Mouse (Mus musculus) spleen, postnatal 4 days (tissue): ENCODE data around the gene Rcbtb2.

Source experiments
- DNase-seq, 2 experiments: peaks; one replicate each; pipeline ENCODE4 v3.0.0; 2022; ENCODE audit warnings: low spot score in 2 of 2

The Rcbtb2 gene

DNA sequence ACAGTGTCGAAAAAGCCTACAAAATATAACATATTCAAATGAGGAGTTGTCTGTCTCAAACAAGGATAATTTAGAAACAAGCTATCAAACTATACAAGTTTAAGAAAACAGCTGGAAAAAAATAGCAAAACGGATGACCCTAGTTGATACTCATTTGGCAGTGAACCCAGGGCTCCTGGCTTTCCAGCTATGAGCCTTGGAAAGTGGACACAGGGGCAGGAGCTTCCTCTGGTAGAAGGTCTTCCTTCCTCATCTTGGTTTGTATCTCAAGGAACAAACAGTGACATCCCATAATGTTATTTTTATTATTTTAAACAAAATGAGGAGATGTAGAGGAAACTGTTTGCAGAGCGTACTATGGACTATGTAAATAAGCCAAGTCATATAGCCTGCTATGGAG, 25.3 kb downstream of the Rcbtb2 start:
- DNase-seq = no peak

- DNase-seq = no peak
Measured at GRCm38 (mm10) chr14:73161303-73161702, 38.5 kb downstream of the Rcbtb2 start.

DNA sequence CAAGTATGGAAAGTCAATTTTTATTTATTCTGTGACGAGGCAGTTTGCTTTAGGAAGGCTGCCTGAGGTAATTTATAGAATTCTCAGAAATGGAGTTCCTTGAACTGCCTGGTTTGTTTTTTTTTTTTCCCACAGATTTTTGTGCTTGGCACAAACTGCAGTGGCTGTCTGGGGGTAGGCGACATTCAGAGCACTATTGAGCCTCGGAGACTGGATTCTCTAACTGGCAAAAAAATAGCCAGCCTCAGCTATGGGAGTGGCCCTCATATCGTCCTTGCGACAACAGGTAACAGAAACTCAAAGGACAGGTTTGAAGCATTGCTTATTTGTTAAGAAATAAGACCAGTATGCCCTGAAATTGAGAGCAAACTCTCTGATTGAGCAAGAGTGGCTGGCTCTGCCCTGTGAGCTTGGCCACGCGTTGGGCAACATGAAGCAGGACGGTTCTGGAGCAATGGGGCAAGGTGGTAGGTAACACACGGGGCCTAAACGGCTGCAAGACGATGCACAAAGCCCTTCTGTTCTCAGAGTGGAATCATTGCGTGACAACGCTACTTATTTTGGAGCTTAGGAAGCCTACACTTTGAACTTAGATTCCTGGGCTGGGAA, 39.5 kb downstream of the Rcbtb2 start:
- DNase-seq = no peak

- DNase-seq = no peak
Measured at GRCm38 (mm10) chr14:73163363-73163998, 40.6 kb downstream of the Rcbtb2 start.

DNA sequence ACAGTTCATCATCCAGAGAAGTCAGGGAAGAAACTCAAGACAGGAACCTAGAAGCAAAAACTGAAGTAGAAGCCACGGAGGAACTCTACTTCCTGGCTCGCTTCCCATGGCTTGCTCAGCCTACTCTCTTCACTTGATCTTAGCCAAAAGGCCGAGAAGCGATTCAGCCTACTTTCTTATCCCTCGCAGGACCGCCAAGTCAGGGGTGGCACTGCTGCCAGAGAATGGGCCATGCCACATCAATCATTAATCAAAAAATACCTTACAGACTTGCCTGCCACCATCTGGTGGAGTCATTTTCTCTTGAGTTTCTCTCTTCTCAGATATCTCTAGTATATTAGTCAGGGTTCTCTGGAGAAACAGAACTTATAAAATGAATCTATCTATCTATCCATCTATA, 42.3 kb downstream of the Rcbtb2 start:
- no peak for DNase-seq

- no peak for DNase-seq
Measured at GRCm38 (mm10) chr14:73168605-73169004, 45.8 kb downstream of the Rcbtb2 start.

DNA sequence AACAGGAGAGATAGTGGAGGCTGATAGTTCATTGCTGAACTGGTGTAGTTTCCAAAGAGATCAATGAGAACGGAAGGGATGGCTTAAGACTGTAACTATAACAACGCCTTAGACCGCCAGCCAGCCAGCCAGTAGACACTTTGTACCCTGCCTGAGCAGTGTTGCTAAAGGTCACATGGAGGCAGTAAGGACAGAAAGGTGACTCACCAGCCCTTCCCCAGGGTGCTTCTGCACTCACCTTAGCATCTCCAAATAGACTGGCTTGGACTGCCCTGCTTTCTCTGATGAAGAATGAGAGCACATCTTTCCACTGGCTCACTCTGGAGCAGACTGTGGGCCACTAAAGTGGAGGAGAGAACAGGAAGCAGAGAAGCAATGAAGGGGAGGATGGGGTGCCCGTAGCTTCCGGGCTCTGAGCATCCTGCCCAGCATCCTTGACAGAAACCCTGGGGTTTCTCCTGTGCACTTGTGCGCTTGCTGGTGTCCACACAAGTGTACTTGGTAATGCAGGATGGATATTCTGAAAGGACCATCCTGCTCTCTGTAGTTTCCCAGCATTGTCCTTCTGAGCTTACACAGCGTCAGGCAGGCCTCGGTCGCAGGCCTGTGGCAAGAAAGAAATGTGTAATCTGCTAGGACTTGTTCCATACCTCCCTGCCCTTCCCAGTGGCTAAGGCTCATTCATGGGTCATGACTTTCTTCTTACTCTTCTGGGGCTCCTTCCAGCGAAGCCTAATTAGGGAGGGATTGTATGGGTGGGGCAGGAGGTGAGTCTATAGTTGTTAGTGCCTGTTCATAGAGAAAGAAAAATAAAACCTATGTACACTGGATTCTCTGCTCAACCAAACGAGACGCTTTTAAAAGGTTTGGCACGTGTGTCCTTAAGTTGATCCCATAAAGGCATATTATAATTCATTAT, 47.3 kb downstream of the Rcbtb2 start:
- DNase-seq = no peak

- peak in 1 of 2 experiments; percentile 49 for DNase-seq
Measured at GRCm38 (mm10) chr14:73172196-73173011, 49.6 kb downstream of the Rcbtb2 start.

GRCm38 (mm10) chr14:73173662-73174061, 50.8 kb downstream of the Rcbtb2 start:
- DNase-seq = peak in 1 of 2 experiments; percentile 57

- peak in 1 of 2 experiments; percentile 24 for DNase-seq
Measured at GRCm38 (mm10) chr14:73174091-73174995, 51.5 kb downstream of the Rcbtb2 start.

GRCm38 (mm10) chr14:73175031-73175430, 52.2 kb downstream of the Rcbtb2 start:
- DNase-seq = no peak

GRCm38 (mm10) chr14:73175814-73176213, 53.0 kb downstream of the Rcbtb2 start:
- no peak for DNase-seq

DNA sequence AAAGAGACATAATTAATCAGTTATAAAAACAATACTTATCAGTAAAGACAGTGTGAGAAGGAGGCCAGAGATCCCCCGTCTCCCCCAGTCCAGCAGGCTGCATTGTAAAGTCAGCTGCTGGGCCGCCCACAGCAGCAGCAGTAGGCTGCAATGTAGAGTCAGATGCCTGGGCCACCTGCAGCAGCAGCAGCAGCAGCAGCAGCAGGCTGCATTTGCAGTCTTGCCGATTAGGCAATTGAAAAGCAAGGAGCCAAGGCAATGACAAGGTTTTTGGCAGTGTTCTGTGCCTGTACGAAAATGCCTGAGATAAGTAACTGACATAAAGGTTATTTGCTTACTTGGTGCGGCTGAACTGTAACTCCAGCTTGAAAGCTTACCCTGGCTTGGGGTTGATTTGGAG, 53.4 kb downstream of the Rcbtb2 start:
- no peak for DNase-seq

- DNase-seq = no peak
Measured at GRCm38 (mm10) chr14:73177961-73178360, 55.1 kb downstream of the Rcbtb2 start.

- no peak for DNase-seq
Measured at GRCm38 (mm10) chr14:73179221-73179681, 56.4 kb downstream of the Rcbtb2 start.

GRCm38 (mm10) chr14:73180671-73181070, 57.8 kb downstream of the Rcbtb2 start:
- DNase-seq = no peak

DNA sequence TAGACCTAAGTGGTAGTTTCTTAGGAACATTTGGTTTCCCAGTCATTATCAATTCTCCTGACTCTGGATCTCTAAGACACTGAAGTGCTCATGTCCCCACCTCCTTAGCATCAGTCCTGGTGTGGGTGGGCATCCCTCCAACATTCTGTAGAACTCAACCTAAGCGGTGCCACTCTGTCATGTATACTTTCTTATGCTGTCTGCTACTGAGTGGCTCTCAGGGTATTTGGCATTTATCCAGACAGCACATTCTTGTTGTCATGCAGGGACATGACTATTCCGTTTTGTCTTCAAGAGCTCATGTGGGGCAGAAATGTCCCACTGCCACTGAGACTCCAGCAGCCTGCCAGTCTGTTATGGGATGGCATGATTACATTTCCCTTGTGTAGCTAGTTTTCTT, 58.3 kb downstream of the Rcbtb2 start:
- no peak for DNase-seq

DNA sequence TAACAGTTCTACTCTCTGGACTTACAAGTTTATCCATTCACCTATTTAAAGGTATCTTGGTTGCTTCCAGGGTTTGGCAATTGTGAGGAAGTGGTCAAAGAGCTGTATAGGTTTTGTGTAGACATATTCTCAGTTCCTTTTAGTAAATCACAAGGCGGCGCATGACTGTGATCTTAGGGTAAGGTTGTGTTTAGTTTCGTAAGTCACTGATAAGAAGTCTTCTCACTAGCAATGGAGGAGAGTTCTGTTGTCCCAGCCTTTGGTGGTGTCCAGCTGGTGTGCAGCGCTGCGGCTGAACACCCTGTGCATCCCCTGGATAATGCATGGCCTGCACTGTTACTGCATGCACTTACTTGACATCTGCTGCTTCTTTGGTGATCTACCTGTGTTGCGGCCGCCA, 64.0 kb downstream of the Rcbtb2 start:
- DNase-seq = peak in 1 of 2 experiments; percentile 54

DNA sequence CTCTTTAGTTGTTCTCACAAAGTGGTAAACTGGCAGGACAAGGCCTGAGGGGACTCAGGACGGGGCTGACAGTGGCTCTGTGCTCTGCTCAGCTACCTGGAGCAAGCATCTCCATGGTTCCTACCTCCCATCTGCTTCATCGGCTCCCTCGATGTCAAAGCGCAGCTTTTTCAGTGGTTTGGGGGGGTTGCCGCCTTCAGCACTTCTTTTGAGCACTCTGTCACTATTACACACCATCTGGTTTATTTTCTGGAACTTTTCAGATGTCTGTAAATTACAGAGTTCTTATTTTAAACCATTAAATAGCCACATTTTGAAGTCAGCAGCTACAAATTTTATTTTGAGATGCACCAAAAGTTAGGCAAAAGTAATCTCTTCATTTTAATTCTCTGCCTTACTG, 76.2 kb downstream of the Rcbtb2 start:
- peak in 1 of 2 experiments; percentile 40 for DNase-seq

GRCm38 (mm10) chr14:73201447-73201846, 78.6 kb downstream of the Rcbtb2 start:
- DNase-seq = peak in 1 of 2 experiments; percentile 53
